Mouse (Mus musculus) midbrain, embryonic 14.5 days (tissue): Measurements from ENCODE around the gene Palld. TPM values are rescaled to one million over a fixed set of nuclear protein-coding genes. Genes with fewer than 3 reads are reported as not detected.

Source experiments
- ATAC-seq: fragments of 200-750 bp; cut with Nextera tagmentation; 2 replicates; pipeline ENCODE4 v1.8.0; 2017; ENCODE audit warnings: moderate number of reproducible peaks, moderate library complexity; ENCODE audit not compliant: low FRiP score, low TSS enrichment
- DNase-seq: peaks from one replicate; pipeline ENCODE4 v3.0.0-alpha.2; 2015
- H3K27ac ChIP-seq: fragments of 300-500 bp; sonication (generic); replicated peaks from 2 replicates; pipeline ENCODE4 v1.5.1; 2014; ENCODE audit warnings: mild to moderate bottlenecking, low read depth, low read length, moderate library complexity
- H3K27me3 ChIP-seq: fragments of 300-500 bp; sonication (generic); 2 replicates; pipeline ENCODE4 v1.6.1; 2014; ENCODE audit warnings: low read length, control low read depth, mixed read lengths; ENCODE audit not compliant: control insufficient read depth, insufficient read depth
- H3K36me3 ChIP-seq: fragments of 300-500 bp; sonication (generic); 2 replicates; pipeline ENCODE4 v1.6.1; 2014; ENCODE audit warnings: low read length, control low read depth; ENCODE audit not compliant: control insufficient read depth, insufficient read depth
- H3K4me1 ChIP-seq: fragments of 300-500 bp; sonication (generic); 2 replicates; pipeline ENCODE4 v1.6.1; 2014; ENCODE audit warnings: mild to moderate bottlenecking, antibody characterized with exemption, low read length, control low read depth; ENCODE audit not compliant: control insufficient read depth, insufficient read depth
- H3K4me2 ChIP-seq: fragments of 300-500 bp; sonication (generic); 2 replicates; pipeline ENCODE4 v1.6.1; 2014; ENCODE audit warnings: mild to moderate bottlenecking, low read length, moderate library complexity
- H3K4me3 ChIP-seq: fragments of 300-500 bp; sonication (generic); replicated peaks from 2 replicates; pipeline ENCODE4 v1.5.1; 2014; ENCODE audit warnings: low read depth, low read length
- H3K9ac ChIP-seq: fragments of 300-500 bp; sonication (generic); replicated peaks from 2 replicates; pipeline ENCODE4 v1.6.1; 2014; ENCODE audit warnings: mild to moderate bottlenecking, low read length, moderate library complexity
- H3K9me3 ChIP-seq: fragments of 300-500 bp; sonication (generic); 2 replicates; pipeline ENCODE4 v1.6.1; 2016; ENCODE audit warnings: low read length, control low read depth, mixed read lengths; ENCODE audit not compliant: control insufficient read depth
- WGBS: fragments of 180-500 bp; shearing (Covaris S2); extraction: QIAGEN DNeasy Blood & Tissue Kit; methylation state at CpG from one replicate; pipeline ENCODE4 v1.1.7; 2014; 5-methylcytosine and 5-hydroxymethylcytosine counted together
- polyA plus RNA-seq: library from polyadenylated mRNA; unstranded; fragments of >200 nt; fragmentation: Nextera tagmentation; extraction: Ambion mirVana; gene quantifications from 2 replicates; pipeline ENCODE4 v1.2.1, GENCODE M21; 2014

The Palld gene
- polyA plus RNA-seq, 1 experiment from 2014 or later: 19.4 TPM

- Histone ChIP-seq H3K4me1 (peaks cover 12% of the 10 kb centered on the region; the same call in 1 of the 2 replicates), H3K4me2 (no peak overlapping the region), H3K27me3 (no peaks in the 10 kb centered on the region), H3K4me3 (no peak overlapping the region), H3K36me3 (no peaks in the 10 kb centered on the region), H3K27ac (no peak overlapping the region), H3K9ac (no peak overlapping the region), H3K9me3 (no peaks in the 10 kb centered on the region)
- ATAC-seq (peak; percentile 20; the same call in 1 of the 2 replicates), DNase-seq (peak; percentile 66)
- WGBS: 68% methylated on average over 15 of the region's 15 CpGs
These were observed 435.6 kb downstream of the Palld start for GRCm38 (mm10) chr8:61466696-61467552.

- Histone ChIP-seq H3K4me1 (peaks cover 12% of the 10 kb centered on the region; the same call in 1 of the 2 replicates), H3K27me3 (no peaks in the 10 kb centered on the region), H3K27ac (no peak overlapping the region), H3K4me3 (no peak overlapping the region), H3K4me2 (no peak overlapping the region), H3K9me3 (no peaks in the 10 kb centered on the region), H3K36me3 (no peaks in the 10 kb centered on the region), H3K9ac (no peak overlapping the region)
- no peak for ATAC-seq
- 79% methylated on average over 2 of the region's 2 CpGs for WGBS
- no peak for DNase-seq
These were observed 438.1 kb downstream of the Palld start for GRCm38 (mm10) chr8:61464393-61464792.

GRCm38 (mm10) chr8:61462221-61462620 is 440.3 kb downstream of the Palld start:
- H3K36me3 ChIP-seq: no peaks in the 10 kb centered on the region
- no peak overlapping the region for H3K4me3 ChIP-seq
- ATAC-seq (no peak), DNase-seq (no peak)
- 0 out of 2 replicates have a peak, but pooled peaks cover 2% of the 10 kb centered on the region for H3K4me1 ChIP-seq
- H3K9me3 ChIP-seq: no peaks in the 10 kb centered on the region
- no peaks in the 10 kb centered on the region for H3K27me3 ChIP-seq
- H3K27ac ChIP-seq: no peak overlapping the region
- no peak overlapping the region for H3K9ac ChIP-seq
- WGBS: 87% methylated on average over 5 of the region's 5 CpGs
- H3K4me2 ChIP-seq: no peak overlapping the region

Other genes starting within 250 kb of the Palld start
- gene Ddx60, start 25.4 kb upstream of the Palld start, polyA plus RNA-seq: 0.04 and 1.0 TPM in 2 replicates
- gene Anxa10, start 220.5 kb upstream of the Palld start, polyA plus RNA-seq: not detected in 2 replicates